19 mouse cellular contexts compared by ENCODE assay signal in genomic region chr1:151618251-151618650, GRCm38 (mm10). TPM values are rescaled to one million over a fixed set of nuclear protein-coding genes. Genes with fewer than 3 reads are reported as not detected.
DNase-seq lines count a peak whose midpoint lies in the region; ATAC-seq and TF ChIP-seq lines count a peak whose summit lies in the region.
"Had no signal": no experiment of that assay in that cellular context is flagged by ENCODE, and none has a peak within 500 bp of the region (broad histone marks: within the 10 kb centered on the region; RNA-seq: fewer than 3 reads in every experiment).

No protein-coding gene starts in this region.

- H3K9ac ChIP-seq in liver, postnatal 0 days (replicated peaks), result no peak overlapping the region
- no peak overlapping the region for H3K9ac ChIP-seq in liver, embryonic 11.5 days (ENCODE audit: low read depth, low read length)
- H3K9ac ChIP-seq: embryonic facial prominence, embryonic 12.5 days; forebrain, embryonic 13.5 days; forebrain, embryonic 15.5 days; forebrain, postnatal 0 days had no signal

- H3K27ac ChIP-seq in gastrocnemius, adult 2 months, result peak overlapping the region; percentile 24; the same call in 1 of the 2 replicates
- H3K27ac ChIP-seq in liver, postnatal 0 days (ENCODE audit: low read depth), result peak overlapping the region; percentile 77; the same call in 1 of the 2 replicates
- H3K27ac ChIP-seq in liver, embryonic 11.5 days (ENCODE audit: low read depth, low read length), result no peak overlapping the region
- H3K27ac ChIP-seq: embryonic facial prominence, embryonic 10.5 days; embryonic facial prominence, embryonic 12.5 days; forebrain, embryonic 13.5 days; forebrain, embryonic 15.5 days had no signal

- H3K4me1 ChIP-seq in liver, postnatal 0 days (ENCODE audit: insufficient read depth), result peaks cover 33% of the 10 kb centered on the region
- H3K4me1 ChIP-seq in liver, embryonic 11.5 days (replicated peaks; ENCODE audit: control insufficient read depth, insufficient read depth, low read length), result peaks cover 5% of the 10 kb centered on the region
- H3K4me1 ChIP-seq: embryonic facial prominence, embryonic 12.5 days; forebrain, embryonic 15.5 days had no signal

- H3K27me3 ChIP-seq in liver, postnatal 0 days (ENCODE audit: insufficient read depth, low read length), result no peaks in the 10 kb centered on the region
- no peaks in the 10 kb centered on the region for H3K27me3 ChIP-seq in liver, embryonic 11.5 days (replicated peaks; ENCODE audit: control insufficient read depth, insufficient read depth, low read length)
- H3K27me3 ChIP-seq: embryonic facial prominence, embryonic 12.5 days; forebrain, embryonic 13.5 days; forebrain, embryonic 15.5 days; Patski had no signal

- intact Hi-C loops in gastrocnemius, adult 2 months (cut with DNase I), result no loop called here

- no peak overlapping the region for H3K4me3 ChIP-seq in gastrocnemius, adult 2 months
- H3K4me3 ChIP-seq in liver, postnatal 0 days (ENCODE audit: low read depth, low read length), result no peak overlapping the region
- H3K4me3 ChIP-seq in liver, embryonic 11.5 days (ENCODE audit: low read depth, low read length), result no peak overlapping the region
- H3K4me3 ChIP-seq: embryonic facial prominence, embryonic 10.5 days; embryonic facial prominence, embryonic 12.5 days; forebrain, embryonic 13.5 days; forebrain, embryonic 15.5 days had no signal

- H3K4me2 ChIP-seq in liver, postnatal 0 days (ENCODE audit: low read depth, low read length), result no peak overlapping the region
- no peak overlapping the region for H3K4me2 ChIP-seq in liver, embryonic 11.5 days
- H3K4me2 ChIP-seq: embryonic facial prominence, embryonic 12.5 days; forebrain, embryonic 13.5 days; forebrain, embryonic 15.5 days had no signal

- no peak for TF ChIP-seq EP300 in liver, postnatal 0 days (IDR thresholded peaks at IDR 0.05; ENCODE audit: low read depth)

- no peak for DNase-seq in gastrocnemius, adult 2 months
- DNase-seq in gastrocnemius, postnatal 25 days, result no peak
- DNase-seq in liver, postnatal 0 days, result no peak
- DNase-seq in liver, embryonic 11.5 days (ENCODE audit: low spot score), result no peak
- DNase-seq in kidney, postnatal 4 days, result no peak
- DNase-seq: adrenal gland, adult 8-10 months; adrenal gland, postnatal 36 days; cerebellum, adult 11-12 months; cerebellum, adult 2 months; cerebellum, adult 9-10 months; cerebellum, postnatal 10 days; cerebellum, postnatal 25 days; forebrain, postnatal 0 days had no signal

- H3K36me3 ChIP-seq in liver, postnatal 0 days (replicated peaks; ENCODE audit: insufficient read depth, low read length), result no peaks in the 10 kb centered on the region
- H3K36me3 ChIP-seq in liver, embryonic 11.5 days (ENCODE audit: control insufficient read depth, insufficient read depth, low read length), result no peaks in the 10 kb centered on the region
- H3K36me3 ChIP-seq: embryonic facial prominence, embryonic 10.5 days; embryonic facial prominence, embryonic 12.5 days; forebrain, embryonic 15.5 days had no signal

- no peak for TF ChIP-seq CTCF in gastrocnemius, adult 2 months (IDR thresholded peaks at IDR 0.05)
- no peak for TF ChIP-seq CTCF in liver, postnatal 0 days (IDR thresholded peaks at IDR 0.05; ENCODE audit: low read depth)

- ATAC-seq in liver, postnatal 0 days, result no peak
- ATAC-seq in liver, embryonic 11.5 days (replicated peaks; ENCODE audit: low FRiP score), result no peak
- ATAC-seq: activated CD4-positive, CD25-positive, alpha-beta regulatory T cell, adult 4 months; forebrain, embryonic 13.5 days; forebrain, embryonic 15.5 days; forebrain, postnatal 0 days; Patski had no signal

- no peaks in the 10 kb centered on the region for H3K9me3 ChIP-seq in liver, postnatal 0 days (ENCODE audit: low read length)
- no peaks in the 10 kb centered on the region for H3K9me3 ChIP-seq in liver, embryonic 11.5 days (ENCODE audit: control insufficient read depth, low read length)
- H3K9me3 ChIP-seq: embryonic facial prominence, embryonic 10.5 days; embryonic facial prominence, embryonic 12.5 days; forebrain, embryonic 13.5 days; forebrain, embryonic 15.5 days had no signal

- WGBS in liver, postnatal 0 days (ENCODE audit: insufficient replicate concordance), result 56% methylated on average over 3 of the region's 3 CpGs
- WGBS in liver, embryonic 11.5 days, result 69% methylated on average over 3 of the region's 3 CpGs

RNA-seq across cellular contexts. Expression of gene Fam129a, which starts 47.3 kb away (rescaled TPM):
- total RNA-seq in gastrocnemius, adult 2 months (2021), result 10 to 100 TPM in 1 of 2 experiments, 1 to 10 TPM in 1; 7.9 to 10.2 TPM
- 10 to 100 TPM in 1 of 2 experiments, 1 to 10 TPM in 1; 9.7 to 15.8 TPM for total RNA-seq in gastrocnemius, postnatal 25 days (2021)
- 8.3 and 11.5 TPM in 2 replicates for polyA plus RNA-seq in liver, postnatal 0 days (2015; fragmentation: Nextera tagmentation; extraction: Ambion mirVana)
- polyA plus RNA-seq in liver, embryonic 11.5 days (2014; fragmentation: Nextera tagmentation; extraction: Ambion mirVana), result 2.1 and 3.0 TPM in 2 replicates
